Mouse (Mus musculus): ENCODE data around the gene Tada3.
A peak's percentile ranks its signal among the peaks of the same experiment; 100 is the strongest.
"Not testable (repeated sequence)": the region's sequence is repeated elsewhere in the genome, so short reads cannot be mapped to it uniquely, and the experiment has no call there.

Gene Tada3

DNA sequence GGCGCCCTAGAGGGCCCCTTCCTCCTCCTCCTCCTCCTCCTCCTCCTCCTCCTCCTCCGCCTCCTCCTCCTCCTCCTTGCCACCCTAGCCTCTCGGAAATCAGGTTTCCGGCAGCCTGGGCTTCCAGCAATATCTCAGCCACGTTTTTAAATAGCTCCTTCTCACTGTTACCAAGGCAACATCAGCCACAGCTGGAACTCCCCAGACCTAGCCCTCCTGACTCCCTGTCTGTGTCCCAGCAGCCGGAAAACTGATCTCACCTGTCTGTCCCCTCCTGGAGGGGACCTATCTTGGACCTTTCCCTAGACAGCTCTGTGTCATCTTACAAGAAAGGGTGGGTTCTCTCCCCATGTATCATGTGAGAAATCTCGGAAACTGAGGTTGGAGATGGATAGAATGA lies 35.4 kb downstream of the Tada3 start:
- DNase-seq, result no peak

DNA sequence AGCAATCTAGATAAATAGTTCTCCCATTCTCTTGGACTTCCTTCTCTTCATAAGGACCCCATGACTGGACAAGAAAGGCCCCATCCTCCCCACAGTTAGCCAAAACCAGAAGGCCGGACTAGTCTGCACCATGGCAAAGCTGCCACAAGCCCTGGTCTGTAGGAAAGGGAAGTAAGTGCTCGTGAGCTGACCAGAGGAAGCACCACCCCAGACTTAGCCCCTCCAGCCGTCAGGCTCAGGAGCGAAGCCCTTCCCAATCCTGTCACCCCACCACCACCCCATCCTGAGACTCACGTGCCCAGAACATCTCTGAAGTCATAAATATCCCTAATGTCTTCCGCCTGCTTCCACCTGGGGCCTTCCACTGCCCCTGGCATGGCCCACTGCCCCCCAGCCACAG lies 36.1 kb downstream of the Tada3 start:
- DNase-seq, result no peak

DNA sequence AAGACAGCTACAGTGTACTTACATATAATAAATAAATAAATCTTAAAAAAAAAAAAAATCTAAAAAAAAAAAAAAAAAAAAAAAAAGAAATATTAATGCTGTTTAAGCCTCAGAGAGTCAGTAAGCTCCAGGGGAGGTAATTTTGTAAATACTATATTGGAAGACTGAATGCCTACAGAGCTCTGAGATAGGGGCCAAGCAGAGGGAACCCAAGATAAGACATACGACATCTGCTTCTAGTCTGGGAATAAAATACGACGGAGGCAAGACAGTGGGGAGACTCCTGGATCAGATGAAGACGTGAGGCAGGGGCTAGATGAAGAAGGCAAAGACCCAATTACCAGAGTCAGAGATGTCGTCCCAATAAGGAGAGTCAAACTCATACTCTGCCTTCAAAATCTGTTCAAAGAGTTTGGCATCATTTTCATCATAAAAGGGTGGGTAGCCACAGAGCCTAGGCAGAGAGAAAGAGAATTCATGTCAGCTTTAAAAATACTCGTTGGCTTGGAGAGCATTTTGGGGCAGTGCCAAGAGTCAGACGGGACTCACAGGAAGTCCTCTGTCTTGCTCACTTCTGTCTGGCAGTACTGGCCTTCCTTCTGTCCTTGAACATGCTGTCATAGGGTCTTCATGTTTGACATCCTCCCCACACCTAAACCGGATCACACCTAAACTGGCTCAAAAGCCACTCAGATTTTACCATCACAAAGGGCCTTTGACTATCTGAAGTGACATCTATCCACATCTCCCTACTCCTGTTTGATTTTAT lies 40.6 kb downstream of the Tada3 start:
- DNase-seq, result peak in 1 of 2 experiments; percentile 38

DNA sequence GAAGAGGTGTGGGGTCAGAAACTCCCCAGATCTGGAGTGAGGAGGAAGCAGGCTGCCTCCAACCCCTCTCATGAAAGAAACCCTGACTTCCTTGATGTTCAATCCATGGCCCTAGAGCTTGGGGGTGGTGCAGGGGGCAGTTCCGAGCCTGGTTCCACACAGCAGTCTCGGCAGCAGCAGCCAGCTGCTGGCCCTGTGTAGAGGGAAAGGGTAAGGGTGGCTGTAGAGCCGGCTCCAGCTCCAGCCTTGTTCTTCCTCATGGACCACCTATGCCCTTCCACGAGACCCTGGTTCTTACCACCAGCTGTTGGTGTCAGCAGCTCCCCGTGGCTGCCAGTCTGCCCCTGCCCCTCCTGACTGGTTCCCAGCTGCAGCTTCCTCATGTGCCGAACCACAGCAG lies 43.5 kb downstream of the Tada3 start:
- no peak for DNase-seq

DNA sequence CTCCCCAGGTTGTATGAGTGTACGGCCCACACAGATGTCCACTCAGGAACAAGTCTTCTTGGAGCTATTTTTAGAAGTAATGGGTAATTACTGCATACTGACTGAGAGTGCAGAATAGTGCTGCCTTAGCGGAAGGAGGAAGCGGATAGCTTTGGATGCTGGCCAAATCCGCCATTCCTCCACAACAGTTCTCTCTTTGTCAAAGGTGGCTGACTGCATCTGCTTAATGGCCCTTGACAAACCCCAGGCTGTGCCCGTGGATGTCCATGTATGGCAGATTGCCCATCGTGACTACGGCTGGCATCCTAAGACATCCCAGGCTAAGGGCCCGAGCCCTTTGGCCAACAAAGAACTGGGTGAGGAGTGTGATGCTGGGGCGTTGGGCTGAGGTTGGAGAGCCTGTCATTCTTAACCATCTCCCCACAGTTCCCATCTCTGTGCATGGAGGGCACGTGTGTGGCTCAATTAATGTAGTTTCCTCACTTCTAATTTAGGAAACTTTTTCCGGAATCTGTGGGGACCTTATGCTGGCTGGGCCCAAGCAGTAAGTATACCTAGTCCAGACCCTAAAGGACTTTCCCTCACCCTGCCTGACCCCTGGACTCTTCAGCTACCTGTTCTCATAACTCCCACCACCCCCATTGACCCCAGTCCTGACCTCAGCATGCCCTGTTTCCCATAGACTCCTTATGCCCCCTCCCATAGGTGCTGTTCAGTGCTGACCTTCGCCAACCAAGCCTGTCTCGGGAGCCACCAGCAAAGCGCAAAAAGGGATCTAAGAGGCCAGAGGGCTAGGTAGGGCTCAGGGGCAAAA lies 44.3 kb downstream of the Tada3 start:
- DNase-seq, result peak in 1 of 2 experiments; percentile 59

DNA sequence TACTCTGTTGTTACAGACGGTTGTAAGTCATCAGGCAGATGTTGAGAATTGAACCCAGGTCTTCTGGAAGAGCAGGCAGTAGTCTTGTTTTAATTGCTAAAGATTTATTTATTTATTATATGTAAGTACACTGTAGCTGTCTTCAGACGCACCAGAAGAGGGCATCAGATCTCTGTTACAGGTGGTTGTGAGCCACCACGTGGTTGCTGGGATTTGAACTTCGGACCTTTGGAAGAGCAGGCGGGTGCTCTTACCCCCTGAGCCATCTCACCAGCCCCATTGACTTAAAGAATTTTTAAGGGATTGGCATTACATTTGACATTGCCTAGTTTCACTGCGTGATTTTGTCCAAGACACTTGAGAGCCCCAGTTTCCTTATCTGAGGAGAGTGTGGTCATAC lies 44.9 kb downstream of the Tada3 start:
- not testable (repeated sequence) for DNase-seq

DNA sequence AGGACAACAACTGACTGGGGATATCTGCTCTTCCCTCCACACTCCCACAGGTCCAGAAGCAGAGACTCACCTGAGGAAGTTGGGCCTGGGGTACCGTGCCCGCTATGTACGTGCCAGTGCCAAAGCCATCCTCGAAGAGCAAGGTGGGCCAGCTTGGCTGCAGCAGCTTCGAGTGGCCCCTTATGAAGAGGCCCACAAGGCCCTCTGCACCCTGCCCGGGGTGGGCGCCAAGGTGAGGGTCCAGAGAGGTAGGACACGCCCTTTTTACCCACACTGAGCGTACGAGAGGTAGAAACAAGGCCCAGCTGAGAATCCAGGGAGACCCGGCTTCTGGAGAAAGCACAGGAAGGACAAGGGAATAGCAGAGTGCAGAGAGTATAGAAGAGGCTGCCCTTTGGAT lies 46.0 kb downstream of the Tada3 start:
- no peak for DNase-seq

DNA sequence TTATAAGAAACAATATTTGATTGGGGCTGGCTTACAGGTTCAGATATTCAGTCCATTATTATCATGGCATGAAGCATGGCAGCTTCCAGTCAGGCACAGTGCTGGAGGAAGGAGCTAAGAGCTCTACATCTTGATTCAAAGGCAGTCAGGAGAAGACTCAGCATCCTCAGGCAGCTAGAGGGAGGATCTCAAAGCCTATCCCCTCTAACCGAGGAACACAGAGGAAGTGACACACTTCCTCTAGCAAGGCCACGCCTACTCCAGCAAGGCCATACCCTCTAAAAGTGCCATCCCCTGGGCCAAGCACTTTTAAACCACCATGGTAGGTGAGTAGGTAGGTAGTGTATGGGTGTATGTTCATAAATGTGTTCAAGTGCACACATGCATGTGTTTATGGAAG lies 47.1 kb downstream of the Tada3 start:
- no peak for DNase-seq

DNA sequence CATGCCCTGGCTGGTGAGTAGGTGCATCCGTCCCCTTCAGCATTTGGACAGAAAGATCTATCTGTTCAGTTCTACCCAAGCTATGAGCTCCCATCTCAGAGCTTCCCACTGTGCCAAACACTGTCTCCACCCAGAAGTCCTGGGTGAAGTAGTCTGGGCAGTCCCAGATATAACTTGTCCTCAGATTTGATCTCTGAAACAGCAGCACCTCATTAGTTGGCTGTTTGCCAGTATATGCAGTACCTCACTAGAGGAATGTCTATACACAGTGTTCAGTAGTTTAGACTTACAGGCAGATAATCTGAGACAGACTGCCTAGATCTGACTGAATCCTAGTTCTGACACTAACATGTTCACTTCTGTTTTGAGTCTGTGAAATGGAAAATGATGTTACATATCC lies 48.3 kb downstream of the Tada3 start:
- DNase-seq, result no peak

DNA sequence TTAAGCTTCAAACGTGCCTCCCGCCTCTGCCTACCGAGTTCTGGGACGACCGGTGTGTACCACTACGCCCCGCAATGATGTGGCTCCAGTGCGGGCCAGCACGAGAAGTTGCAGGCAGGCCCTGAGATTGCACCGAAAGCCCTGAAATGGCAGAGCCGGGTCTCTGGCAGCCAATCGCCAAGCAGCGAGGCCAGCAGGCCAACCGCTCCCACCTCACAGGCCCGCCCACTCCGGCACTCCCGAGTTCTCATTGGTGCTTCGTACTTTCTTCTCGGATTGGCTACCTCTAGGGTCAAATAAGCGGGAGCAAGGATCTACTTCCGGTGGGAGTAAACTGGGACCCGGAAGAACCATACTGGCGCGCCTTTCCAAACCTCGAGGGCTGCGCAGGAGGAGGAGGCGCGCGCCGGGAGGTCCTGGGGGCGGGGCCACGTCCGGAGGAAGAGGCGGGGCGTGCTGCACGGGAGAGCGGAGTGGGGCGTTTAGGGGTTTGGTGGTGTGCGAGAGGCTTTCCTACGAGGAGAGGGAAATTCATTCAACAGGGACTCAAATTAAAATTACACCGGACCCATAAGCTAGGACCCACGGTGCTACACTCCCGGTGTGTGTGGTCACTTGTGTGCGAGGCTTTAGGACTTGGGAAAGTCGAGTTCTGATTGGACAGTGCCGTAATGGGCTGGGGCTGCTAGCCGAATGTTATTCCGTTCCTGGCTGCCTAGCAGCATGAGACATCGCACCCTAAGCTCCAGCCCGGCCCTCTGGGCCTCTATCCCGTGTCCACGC lies 51.0 kb downstream of the Tada3 start, which contains the start of gene Ogg1:
Gene Ogg1 (plus strand): TSS at position 440 of the 783 bp plus-strand sequence.
- peak; percentile 96 to 97 for DNase-seq
